Mouse (Mus musculus) spleen, adult 2 months (tissue): ENCODE results near the gene Hmgcr.

ENCODE experiments used
- CTCF ChIP-seq: fragments of 200-500 bp; IDR thresholded peaks from 2 replicates; pipeline ENCODE4 v1.5.1; 2011; ENCODE audit warnings: mild to moderate bottlenecking, inconsistent platforms; ENCODE audit not compliant: insufficient read depth, insufficient read length, insufficient replicate concordance; ENCODE audit errors: extremely low read depth
- POLR2A ChIP-seq: fragments of 200-500 bp; IDR thresholded peaks from 2 replicates; pipeline ENCODE4 v1.6.1; 2011; ENCODE audit warnings: low read depth, low read length, inconsistent platforms

DNA sequence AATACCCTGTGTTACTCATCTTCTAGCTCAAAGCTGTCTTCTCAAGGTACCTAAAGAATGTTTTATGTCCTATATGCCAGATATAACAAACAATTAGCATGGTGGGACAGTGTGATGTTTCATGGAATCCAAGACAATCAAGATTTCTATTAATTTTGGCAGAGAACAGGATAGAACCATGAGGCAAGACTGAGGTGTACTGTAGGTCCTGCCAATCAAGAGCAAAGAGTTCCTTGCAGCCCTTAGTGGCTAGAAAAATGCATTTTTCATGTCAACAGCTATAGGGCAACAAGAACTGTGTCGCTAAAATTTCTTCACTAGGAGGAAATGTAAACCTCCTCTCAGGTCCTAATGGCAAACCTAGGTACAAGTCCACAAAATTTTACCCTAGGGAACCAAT lies 47.1 kb upstream of the Hmgcr start:
- no peak for TF ChIP-seq CTCF
- no peak for TF ChIP-seq POLR2A
